Mouse (Mus musculus) 3T3-L1 (cell line): ENCODE measurements around the gene Tigd4.
A peak's percentile ranks its signal among the peaks of the same experiment; 100 is the strongest.
"Not testable (repeated sequence)": the region's sequence is repeated elsewhere in the genome, so short reads cannot be mapped to it uniquely, and the experiment has no call there.

Experiments used
- DNase-seq: peaks from one replicate; pipeline ENCODE4 v3.0.0-alpha.2; 2015; ENCODE audit warnings: low read depth, low spot score

Gene Tigd4

DNA sequence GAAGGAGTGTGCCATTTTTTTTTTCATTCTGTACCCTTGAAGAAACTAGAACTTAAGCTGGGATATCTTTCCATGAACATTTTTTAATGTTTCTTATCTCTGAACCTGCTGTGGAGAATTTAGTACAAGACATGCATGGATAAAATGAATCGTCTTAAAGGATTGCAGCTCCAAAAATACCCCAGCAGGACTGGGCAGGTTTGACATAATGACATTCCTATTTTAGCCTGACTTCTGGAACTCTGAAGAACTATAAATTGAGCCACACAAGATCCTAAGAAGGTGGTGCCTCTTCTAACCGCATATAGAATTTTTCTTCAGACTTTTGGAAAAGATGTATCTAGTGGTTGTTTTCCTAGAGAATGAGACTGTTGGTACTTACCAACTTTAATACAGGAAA is at the start of gene Tigd4:
Tigd4 (plus strand) TSS at position 301 of the 400 bp plus-strand sequence.
- DNase-seq = no peak

DNA sequence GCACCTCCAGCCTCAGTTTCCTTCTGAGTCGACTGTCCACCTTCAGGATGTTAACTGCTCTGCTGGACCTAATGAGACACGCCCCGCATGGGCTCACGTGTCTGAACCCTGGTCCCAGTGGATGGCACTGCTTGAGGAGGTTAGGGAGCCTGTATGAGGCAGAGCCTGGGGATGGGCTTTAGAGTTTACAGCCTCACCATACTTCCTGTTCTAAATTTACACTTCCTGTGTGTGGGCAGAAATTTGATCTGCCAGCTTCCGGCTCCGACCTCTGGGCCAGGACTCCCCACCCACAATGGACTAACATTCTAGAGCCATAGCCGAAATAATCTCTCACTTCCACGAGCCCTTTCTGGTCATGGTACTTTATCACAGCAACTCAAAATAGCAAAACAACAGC is 46.2 kb upstream of the Tigd4 start:
- no peak for DNase-seq

DNA sequence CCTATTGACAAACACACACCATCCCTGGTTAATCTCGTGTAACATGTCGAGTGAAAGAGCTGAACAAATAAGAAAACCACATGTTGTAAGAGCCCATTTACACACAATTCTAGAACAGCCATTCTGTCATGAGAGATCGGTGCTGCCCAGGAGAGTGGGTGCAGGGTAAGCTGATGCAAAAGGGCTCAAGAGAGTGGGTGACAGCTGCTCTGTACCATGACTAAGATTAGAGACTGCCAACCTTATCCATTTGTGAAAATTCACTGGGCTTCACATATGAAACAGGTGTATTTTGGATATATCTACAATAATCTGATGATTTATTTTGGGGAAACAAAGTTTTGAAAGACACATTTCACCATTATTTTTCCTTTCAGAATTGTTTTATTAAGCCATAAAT is 37.6 kb upstream of the Tigd4 start:
- no peak for DNase-seq

DNA sequence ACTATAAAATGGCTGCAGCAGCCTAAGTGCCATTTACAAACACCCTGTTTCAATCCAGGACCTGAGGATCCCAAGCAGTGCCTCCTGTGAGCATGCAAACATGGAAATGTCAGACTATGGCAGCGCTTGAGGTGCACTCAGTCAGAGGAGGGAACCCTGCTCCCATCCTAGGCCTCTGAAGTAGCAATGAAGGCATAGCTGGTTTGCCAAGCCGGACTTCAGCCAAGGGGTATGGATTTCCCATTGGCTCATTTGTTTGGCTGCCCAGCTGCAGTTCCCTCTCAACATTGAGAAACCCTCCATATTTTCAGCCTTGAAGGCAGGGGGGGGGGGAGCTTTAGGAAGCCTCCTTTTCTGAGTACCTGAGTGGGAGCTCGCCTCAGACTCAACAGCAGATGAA is 35.1 kb upstream of the Tigd4 start:
- DNase-seq = no peak

- DNase-seq = not testable (repeated sequence)
Observed at GRCm38 (mm10) chr3:84562911-84563310, 30.5 kb upstream of the Tigd4 start.

DNA sequence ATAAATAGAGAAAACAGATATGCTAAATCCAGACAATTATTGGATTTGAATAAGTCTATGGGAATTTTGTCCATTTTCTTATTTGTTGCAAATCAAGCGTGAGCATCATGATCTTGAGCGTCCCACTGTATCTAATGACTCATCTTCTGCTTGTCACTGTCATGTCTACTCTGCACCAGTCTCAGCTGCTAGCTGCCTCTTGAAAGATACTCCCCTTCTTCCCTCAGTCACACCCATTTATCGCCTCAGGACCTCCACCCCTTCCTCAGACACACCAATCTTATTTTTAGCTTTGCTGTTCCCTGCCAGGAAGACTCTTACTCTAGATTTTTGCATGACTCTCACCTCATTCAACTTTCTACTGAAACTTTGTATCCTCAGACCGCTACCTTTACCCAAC is 30.0 kb upstream of the Tigd4 start:
- DNase-seq = no peak

- peak; percentile 50 for DNase-seq
Observed at GRCm38 (mm10) chr3:84568540-84568939, 24.8 kb upstream of the Tigd4 start.

DNA sequence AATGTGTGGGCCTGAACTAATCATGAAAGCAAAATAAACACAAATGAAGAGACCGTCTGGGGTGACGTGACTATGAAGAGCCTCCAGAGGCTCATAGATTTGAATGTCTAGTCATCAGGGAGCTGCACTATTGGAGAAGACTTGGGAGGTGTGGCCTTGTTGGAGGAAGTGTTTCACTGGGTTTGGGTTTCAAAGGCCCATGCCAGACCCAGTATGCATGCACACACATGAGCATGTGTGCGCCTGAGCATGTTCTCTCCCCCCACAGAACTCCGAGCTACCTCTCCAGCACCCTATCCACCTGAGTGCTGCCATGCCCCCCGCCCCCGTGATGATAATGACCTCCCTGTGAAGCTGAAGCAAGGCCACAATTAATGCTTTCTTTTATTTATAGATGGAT is 23.8 kb upstream of the Tigd4 start:
- DNase-seq = peak; percentile 46

DNA sequence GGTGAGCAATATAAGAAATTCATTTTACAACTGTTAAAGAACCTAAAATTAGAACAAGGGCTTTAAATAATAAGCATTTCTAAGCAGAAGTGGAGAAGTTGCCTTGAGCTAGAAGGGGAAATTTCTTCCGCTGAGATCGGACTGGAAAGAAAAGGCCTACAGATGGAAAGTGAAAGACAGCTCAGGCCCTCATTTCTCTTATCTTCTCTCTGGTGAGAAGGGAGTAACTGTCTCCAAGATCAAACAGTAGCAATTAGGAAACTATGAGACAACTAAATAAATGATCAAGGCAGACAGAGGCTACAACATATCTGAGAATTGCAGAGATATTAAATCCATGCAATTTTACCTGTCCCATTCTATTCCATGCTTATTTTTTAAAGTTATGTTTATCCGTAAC is 22.9 kb upstream of the Tigd4 start:
- no peak for DNase-seq

DNA sequence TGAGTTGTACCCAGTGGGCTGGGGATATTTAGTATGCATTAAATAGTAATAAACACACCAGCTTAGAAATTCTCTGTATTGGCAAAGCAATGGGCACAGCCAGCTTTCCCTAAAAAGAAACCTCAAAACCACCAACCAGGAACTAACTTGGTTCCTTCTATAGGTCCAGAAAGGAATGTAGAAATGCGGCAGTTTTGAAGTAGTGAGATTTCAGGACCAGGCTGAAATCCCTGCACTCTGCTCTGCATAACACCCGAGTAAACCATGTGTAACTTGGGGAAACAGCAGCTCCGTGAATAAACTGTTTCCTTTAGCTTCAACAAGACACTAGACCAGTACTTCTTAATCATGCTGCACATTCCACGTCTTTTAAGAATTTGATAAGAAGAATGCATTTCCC is 12.7 kb upstream of the Tigd4 start:
- peak; percentile 52 for DNase-seq

DNA sequence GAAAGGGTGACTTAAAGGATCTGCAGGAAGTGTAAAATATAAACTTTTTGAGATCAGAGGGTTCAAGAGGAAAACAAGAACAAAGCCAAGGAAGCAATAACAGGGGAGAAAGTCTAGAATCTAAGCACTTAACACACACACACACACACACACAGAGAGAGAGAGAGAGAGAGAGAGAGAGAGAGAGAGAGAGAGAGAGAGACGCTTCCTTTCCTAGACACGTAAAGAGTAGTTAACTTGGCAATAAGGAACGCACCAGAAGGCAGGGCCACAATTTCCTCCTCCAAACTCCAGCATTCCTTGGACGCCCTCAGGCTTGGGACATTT is 11.7 kb upstream of the Tigd4 start:
- no peak for DNase-seq

- DNase-seq = peak; percentile 97
Observed at GRCm38 (mm10) chr3:84582023-84582912, 11.1 kb upstream of the Tigd4 start, which contains the start of gene Arfip1. TSS of gene Arfip1 (minus strand) at chr3:84582625.

GRCm38 (mm10) chr3:84582913-84583276 is 10.5 kb upstream of the Tigd4 start:
- no peak for DNase-seq

GRCm38 (mm10) chr3:84586736-84587135 is 6.6 kb upstream of the Tigd4 start:
- DNase-seq = no peak

GRCm38 (mm10) chr3:84594894-84595676 is 1.7 kb downstream of the Tigd4 start:
- DNase-seq = no peak

DNA sequence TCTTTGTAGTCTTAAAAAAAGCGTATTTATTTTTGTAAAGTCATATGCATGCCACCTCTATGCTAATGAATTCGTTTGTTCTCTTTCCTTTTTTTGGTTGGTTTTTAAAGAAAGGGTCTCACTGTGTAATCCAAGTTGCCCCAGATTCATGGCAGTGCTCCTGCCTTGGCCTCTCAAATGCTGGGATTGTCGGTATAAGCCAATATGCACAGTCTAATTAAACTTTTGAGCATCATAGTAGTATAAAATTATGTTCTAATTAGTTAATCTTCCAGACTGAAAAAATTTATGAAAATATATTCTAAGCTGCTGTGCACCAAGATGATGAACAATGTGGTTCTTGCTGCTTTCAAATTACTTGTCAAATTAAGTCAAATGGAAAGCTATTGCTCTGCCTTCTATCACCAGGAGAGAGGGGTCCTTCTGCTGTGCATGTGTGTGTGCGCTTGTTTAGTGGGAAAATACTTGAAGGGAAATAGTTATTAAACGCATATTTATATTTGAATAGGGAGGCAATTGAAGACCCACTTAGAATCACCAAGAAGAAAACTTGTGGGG is 2.4 kb downstream of the Tigd4 start:
- DNase-seq = no peak

- no peak for DNase-seq
Observed at GRCm38 (mm10) chr3:84597996-84598734, 4.8 kb downstream of the Tigd4 start.

DNA sequence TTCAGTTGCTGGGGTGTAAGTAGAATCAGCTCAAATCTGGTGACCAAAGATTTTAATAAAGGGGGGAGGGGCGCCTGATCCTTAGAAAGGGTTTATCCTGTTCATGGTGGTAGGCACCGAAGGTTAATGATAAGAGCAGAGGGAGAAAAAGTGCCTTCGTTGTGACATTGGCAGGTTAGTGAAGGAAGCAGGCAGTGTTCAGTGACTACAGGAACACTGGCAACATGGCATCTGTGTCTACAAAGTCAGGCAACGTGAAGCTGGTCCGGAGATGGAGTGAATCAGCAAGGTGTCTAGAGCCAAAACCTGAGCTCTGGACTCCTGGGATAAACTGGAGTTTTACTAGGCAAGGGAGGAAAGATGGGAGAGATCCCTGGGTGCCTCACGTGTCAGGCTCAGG is 5.4 kb downstream of the Tigd4 start:
- DNase-seq = no peak

GRCm38 (mm10) chr3:84601870-84602495 is 8.6 kb downstream of the Tigd4 start:
- DNase-seq = no peak

DNA sequence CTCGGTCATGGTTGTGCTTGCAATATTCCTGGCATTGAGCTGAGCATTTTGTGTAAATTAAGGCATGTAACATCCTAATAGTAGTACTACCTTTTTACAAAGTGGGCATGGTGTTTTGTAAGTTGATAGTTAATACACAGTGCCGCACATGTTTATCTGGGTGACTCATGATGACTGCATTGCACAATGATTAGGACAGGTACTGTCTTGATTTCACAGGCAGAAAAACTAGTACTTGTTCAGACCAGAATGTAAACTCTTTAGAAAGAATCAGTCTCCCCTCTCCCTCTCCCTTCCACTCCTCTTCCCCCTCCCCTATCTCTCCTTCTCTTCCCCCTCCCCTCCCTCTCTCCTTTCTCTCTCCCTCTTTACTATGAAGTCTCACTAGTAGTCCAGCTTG is 9.4 kb downstream of the Tigd4 start:
- DNase-seq = peak; percentile 39

DNA sequence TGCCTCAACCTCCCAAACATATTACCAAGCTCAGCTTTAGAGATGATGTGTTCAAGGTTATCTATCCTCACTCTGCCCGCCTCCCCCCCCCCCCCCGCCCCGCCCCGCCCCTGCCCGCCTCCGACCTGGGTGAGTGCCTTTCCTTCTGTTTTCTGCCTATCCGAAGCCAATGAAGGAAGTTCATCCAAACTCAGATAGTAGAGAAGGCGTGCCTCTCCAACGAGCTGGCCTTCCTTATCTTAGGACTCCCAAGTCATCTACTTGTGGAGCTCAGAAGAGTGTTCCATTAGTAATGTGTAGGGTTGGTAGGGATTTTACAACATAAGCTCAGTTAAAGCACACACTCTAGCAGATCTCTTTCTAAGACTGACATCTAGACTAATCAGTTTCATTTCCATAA is 9.8 kb downstream of the Tigd4 start:
- DNase-seq = no peak
